In genomic region chr9:50887351-50887750, GRCm38 (mm10) we compare ENCODE assay signal across 10 mouse cellular contexts. TPM values are rescaled to one million over a fixed set of nuclear protein-coding genes. Genes with fewer than 3 reads are reported as not detected.
A peak's percentile ranks its signal among the peaks of the same experiment; 100 is the strongest.
DNase-seq lines count a peak whose midpoint lies in the region; ATAC-seq lines count a peak whose summit lies in the region.
"Had no signal": no experiment of that assay in that cellular context is flagged by ENCODE, and none has a peak within 500 bp of the region (broad histone marks: within the 10 kb centered on the region; RNA-seq: fewer than 3 reads in every experiment).

No protein-coding gene starts in this region.

- no peaks in the 10 kb centered on the region for H3K9me3 ChIP-seq in heart, embryonic 14.5 days (ENCODE audit: control insufficient read depth, low read length)
- H3K9me3 ChIP-seq in lung, embryonic 15.5 days = no peaks in the 10 kb centered on the region
- H3K9me3 ChIP-seq: limb, embryonic 13.5 days; neural tube, embryonic 13.5 days had no signal

- DNase-seq in heart, postnatal 10 days = no peak
- DNase-seq in retina, embryonic 14.5 days (ENCODE audit: low spot score) = peak; percentile 20
- DNase-seq in retina, postnatal 1 day = no peak
- DNase-seq in testis, postnatal 14 days (ENCODE audit: low spot score) = no peak
- DNase-seq in ovary, postnatal 14 days (ENCODE audit: low spot score) = no peak
- DNase-seq: cerebellum, adult 11 months had no signal

- H3K27me3 ChIP-seq in heart, embryonic 14.5 days (ENCODE audit: control insufficient read depth, insufficient read depth, low read length) = no peaks in the 10 kb centered on the region
- H3K27me3 ChIP-seq in lung, embryonic 15.5 days = no peaks in the 10 kb centered on the region
- H3K27me3 ChIP-seq: limb, embryonic 13.5 days; neural tube, embryonic 13.5 days had no signal

- peaks cover 25% of the 10 kb centered on the region for H3K36me3 ChIP-seq in heart, embryonic 14.5 days (ENCODE audit: control insufficient read depth, insufficient read depth, low read length)
- 0 out of 2 replicates have a peak, but pooled peaks cover 6% of the 10 kb centered on the region for H3K36me3 ChIP-seq in lung, embryonic 15.5 days

- H3K4me2 ChIP-seq in heart, embryonic 14.5 days (ENCODE audit: low read length) = no peak overlapping the region
- no peak overlapping the region for H3K4me2 ChIP-seq in lung, embryonic 15.5 days
- H3K4me2 ChIP-seq: limb, embryonic 13.5 days; neural tube, embryonic 13.5 days had no signal

- 0 out of 2 replicates have a peak, but pooled peaks have one; percentile 35 for ATAC-seq in heart, embryonic 14.5 days (ENCODE audit: insufficient number of reproducible peaks, insufficient read depth, low FRiP score, low read depth)
- ATAC-seq in lung, embryonic 15.5 days (ENCODE audit: borderline replicate concordance, extremely low read depth, low FRiP score, low TSS enrichment) = peak; percentile 65; the same call in 1 of the 2 replicates

- no peak overlapping the region for H3K4me3 ChIP-seq in heart, embryonic 14.5 days (ENCODE audit: control insufficient read depth in 1 of 2, insufficient read depth in 1 of 2, low read depth in 1 of 2, low read length in 2 of 2)
- H3K4me3 ChIP-seq in lung, embryonic 15.5 days = no peak overlapping the region
- H3K4me3 ChIP-seq: limb, embryonic 13.5 days; neural tube, embryonic 13.5 days had no signal

- H3K4me1 ChIP-seq in heart, embryonic 14.5 days (ENCODE audit: control insufficient read depth in 2 of 2, insufficient read depth in 2 of 2, low read length in 2 of 2) = peaks cover 15 to 29% of the 10 kb centered on the region in 2 experiments
- peaks cover 50% of the 10 kb centered on the region for H3K4me1 ChIP-seq in lung, embryonic 15.5 days

- 0 out of 4 replicates have a peak overlapping the region, but pooled peaks of 1 of the 2 experiments have one; percentile 11 for H3K27ac ChIP-seq in heart, embryonic 14.5 days (replicated peaks in 1 of 2; ENCODE audit: control insufficient read depth in 1 of 2, insufficient read depth in 1 of 2, low read depth in 2 of 2, low read length in 2 of 2)
- peak overlapping the region; percentile 54 for H3K27ac ChIP-seq in lung, embryonic 15.5 days
- H3K27ac ChIP-seq: limb, embryonic 13.5 days; neural tube, embryonic 13.5 days had no signal

- 24% methylated on average over 4 of the region's 4 CpGs for WGBS in heart, embryonic 14.5 days
- 12% methylated on average over 4 of the region's 4 CpGs for WGBS in lung, embryonic 15.5 days

- intact Hi-C loops in heart, postnatal 10 days (cut with DNase I) = no loop called here

- no peak overlapping the region for H3K9ac ChIP-seq in heart, embryonic 14.5 days (ENCODE audit: low read length)
- no peak overlapping the region for H3K9ac ChIP-seq in lung, embryonic 15.5 days
- H3K9ac ChIP-seq: limb, embryonic 13.5 days; neural tube, embryonic 13.5 days had no signal

RNA-seq across cellular contexts. Expression of gene Ppp2r1b, which starts 42.2 kb away (rescaled TPM):
- polyA plus RNA-seq in heart, embryonic 14.5 days (2014; fragmentation: Nextera tagmentation; extraction: Ambion mirVana) = 38.8 and 39.4 TPM in 2 replicates
- total RNA-seq in heart, postnatal 10 days (2021) = 10 to 100 TPM; 14.7 to 16.4 TPM
- 62.1 and 66.1 TPM in 2 replicates for polyA plus RNA-seq in lung, embryonic 15.5 days (2015; fragmentation: Nextera tagmentation; extraction: Ambion mirVana)
